ENCODE assay signal across 8 mouse cellular contexts in genomic region chr15:96253827-96254226, GRCm38 (mm10). TPM values are rescaled to one million over a fixed set of nuclear protein-coding genes. Genes with fewer than 3 reads are reported as not detected.
DNase-seq lines count a peak whose midpoint lies in the region; ATAC-seq and TF ChIP-seq lines count a peak whose summit lies in the region.

No protein-coding gene starts in this region.

- TF ChIP-seq CTCF in layer of hippocampus, adult 2 months (conservative IDR thresholded peaks at IDR 0.05), result no peak

- no peak overlapping the region for H3K27ac ChIP-seq in liver, embryonic 13.5 days
- H3K27ac ChIP-seq in layer of hippocampus, adult 2 months, result no peak overlapping the region

- H3K4me1 ChIP-seq in liver, embryonic 13.5 days (replicated peaks), result no peaks in the 10 kb centered on the region

- H3K4me2 ChIP-seq in liver, embryonic 13.5 days, result peak overlapping the region; percentile 44

- 6% methylated on average over 7 of the region's 7 CpGs for WGBS in liver, embryonic 13.5 days (ENCODE audit: insufficient replicate concordance)

- no peaks in the 10 kb centered on the region for H3K36me3 ChIP-seq in liver, embryonic 13.5 days

- H3K9me3 ChIP-seq in liver, embryonic 13.5 days (replicated peaks), result no peaks in the 10 kb centered on the region

- peaks cover 18% of the 10 kb centered on the region for H3K27me3 ChIP-seq in liver, embryonic 13.5 days

- peak; percentile 31 for DNase-seq in embryo, embryonic 10 days (ENCODE audit: low spot score)
- DNase-seq in embryo, embryonic 9.5 days (ENCODE audit: extremely low spot score), result no peak
- DNase-seq in testis, postnatal 14 days (ENCODE audit: low spot score), result peak; percentile 51
- DNase-seq in testis, postnatal 10 days (ENCODE audit: low spot score), result no peak
- no peak for DNase-seq in liver, embryonic 13.5 days
- DNase-seq in ovary, adult 18-20 months (ENCODE audit: low spot score), result no peak
- DNase-seq in layer of hippocampus, adult 2 months (ENCODE audit: low spot score in 2 of 2), result no peak
- no peak for DNase-seq in cerebellum, adult 9-11 months

- no peak overlapping the region for H3K9ac ChIP-seq in liver, embryonic 13.5 days

- ATAC-seq in liver, embryonic 13.5 days (ENCODE audit: low read depth), result no peak

- 0 out of 2 replicates have a peak overlapping the region, but pooled peaks have one; percentile 5 for H3K4me3 ChIP-seq in liver, embryonic 13.5 days (replicated peaks)
- no peak overlapping the region for H3K4me3 ChIP-seq in layer of hippocampus, adult 2 months

RNA-seq across cellular contexts. Expression of gene Arid2, which starts 33.5 kb away (rescaled TPM):
- 7.9 and 9.6 TPM in 2 replicates for polyA plus RNA-seq in liver, embryonic 13.5 days (2015; fragmentation: Nextera tagmentation; extraction: Ambion mirVana)
- 10 to 100 TPM; 34.9 to 36.6 TPM for total RNA-seq in layer of hippocampus, adult 2 months (2021)

Comparison
In these comparisons a context has a peak if more than half of its experiments do, and no peak if none do; other contexts are left out.
1. DNase-seq: peak in embryo, embryonic 10 days (single experiment) and testis, postnatal 14 days (single experiment); none in embryo, embryonic 9.5 days (single experiment), testis, postnatal 10 days (single experiment), liver, embryonic 13.5 days (single experiment), ovary, adult 18-20 months (single experiment), layer of hippocampus, adult 2 months (0 of 2) and cerebellum, adult 9-11 months (single experiment).